Comparison of ENCODE assay signal across 19 mouse cellular contexts in genomic region chr5:100913274-100913673, GRCm38 (mm10).
DNase-seq lines count a peak whose midpoint lies in the region; ATAC-seq and TF ChIP-seq lines count a peak whose summit lies in the region.
"Had no signal": no experiment of that assay in that cellular context is flagged by ENCODE, and none has a peak within 500 bp of the region (broad histone marks: within the 10 kb centered on the region; RNA-seq: fewer than 3 reads in every experiment).

No protein-coding gene starts in this region.

- H3K4me3 ChIP-seq in lung, postnatal 0 days (ENCODE audit: low read depth, low read length), result no peak overlapping the region
- H3K4me3 ChIP-seq: embryonic facial prominence, embryonic 12.5 days; forebrain, embryonic 15.5 days; heart, embryonic 15.5 days had no signal

- no peak overlapping the region for H3K4me2 ChIP-seq in lung, postnatal 0 days (replicated peaks; ENCODE audit: low read depth, low read length)
- H3K4me2 ChIP-seq: embryonic facial prominence, embryonic 12.5 days; forebrain, embryonic 15.5 days; heart, embryonic 11.5 days; heart, embryonic 15.5 days; hindbrain, embryonic 14.5 days had no signal

- WGBS in lung, postnatal 0 days, result 46% methylated on average over 9 of the region's 9 CpGs

- no peaks in the 10 kb centered on the region for H3K27me3 ChIP-seq in lung, postnatal 0 days (replicated peaks; ENCODE audit: insufficient read depth, low read length)

- no peak for TF ChIP-seq EP300 in lung, postnatal 0 days (IDR thresholded peaks at IDR 0.05)

- DNase-seq in adrenal gland, postnatal 10 days, result peak; percentile 27
- DNase-seq in adrenal gland, adult 18-20 months (ENCODE audit: low spot score in 2 of 2), result no peak
- peak; percentile 40 for DNase-seq in 3T3-L1 (ENCODE audit: low read depth, low spot score)
- peak; percentile 52 for DNase-seq in R1 (ENCODE audit: low read depth, low spot score)
- peak; percentile 23 for DNase-seq in induced T-regulatory cell, adult 2 months (ENCODE audit: low read depth)
- DNase-seq in lung, postnatal 0 days (ENCODE audit: low spot score), result no peak
- no peak for DNase-seq in right cerebral cortex, postnatal 14 days
- DNase-seq: cerebellum, adult 11-12 months; cerebellum, adult 9-10 months; cerebellum, postnatal 25 days; heart, adult 18-20 months; heart, postnatal 14 days had no signal

- H3K36me3 ChIP-seq in lung, postnatal 0 days (ENCODE audit: insufficient read depth, low read length), result no peaks in the 10 kb centered on the region
- H3K36me3 ChIP-seq: embryonic facial prominence, embryonic 12.5 days; forebrain, embryonic 15.5 days; G1E; heart, embryonic 15.5 days had no signal

- H3K27ac ChIP-seq in lung, postnatal 0 days (ENCODE audit: low read length), result no peak overlapping the region
- H3K27ac ChIP-seq: embryonic facial prominence, embryonic 12.5 days; forebrain, embryonic 15.5 days; heart, embryonic 15.5 days; hindbrain, embryonic 14.5 days had no signal

- no peak overlapping the region for H3K9ac ChIP-seq in lung, postnatal 0 days (replicated peaks; ENCODE audit: low read depth)
- H3K9ac ChIP-seq: forebrain, embryonic 15.5 days; heart, embryonic 15.5 days; hindbrain, embryonic 14.5 days had no signal

- TF ChIP-seq CTCF in lung, postnatal 0 days (IDR thresholded peaks at IDR 0.05), result no peak

- no peaks in the 10 kb centered on the region for H3K9me3 ChIP-seq in lung, postnatal 0 days (ENCODE audit: low read length)
- H3K9me3 ChIP-seq: embryonic facial prominence, embryonic 12.5 days; forebrain, embryonic 15.5 days; heart, embryonic 15.5 days had no signal

- ATAC-seq in lung, postnatal 0 days, result no peak
- ATAC-seq: forebrain, embryonic 15.5 days; intestine, postnatal 0 days had no signal

- no peaks in the 10 kb centered on the region for H3K4me1 ChIP-seq in lung, postnatal 0 days (ENCODE audit: insufficient read depth, low read depth, low read length)
- H3K4me1 ChIP-seq: embryonic facial prominence, embryonic 12.5 days; forebrain, embryonic 15.5 days had no signal

Comparison
In these comparisons a context has a peak if more than half of its experiments do, and no peak if none do; other contexts are left out.
1. DNase-seq: peak in adrenal gland, postnatal 10 days (single experiment), 3T3-L1 (single experiment), R1 (single experiment) and induced T-regulatory cell, adult 2 months (single experiment); none in adrenal gland, adult 18-20 months (0 of 2), lung, postnatal 0 days (single experiment) and right cerebral cortex, postnatal 14 days (single experiment).